Mouse (Mus musculus) erythroblast, embryonic 14.5 days (primary cell): ENCODE results near the gene Ucn2.

Experiments
- GATA1 ChIP-seq: IDR thresholded peaks from 2 replicates; pipeline ENCODE4 v1.6.1; 2012; ENCODE audit warnings: low read length, inconsistent platforms, mixed read lengths
- TAL1 ChIP-seq: IDR thresholded peaks from 3 replicates; pipeline ENCODE4 v1.6.1; 2012; ENCODE audit warnings: low read length, inconsistent platforms, mixed read lengths

GRCm38 (mm10) chr9:109008994-109009635 lies 23.3 kb downstream of the Ucn2 start:
- no peak for TF ChIP-seq GATA1
- no peak for TF ChIP-seq TAL1
